Mouse (Mus musculus) cortical plate, adult 2 months (tissue): Measurements from ENCODE around the gene Zfp207. TPM values are rescaled to one million over a fixed set of nuclear protein-coding genes. Genes with fewer than 3 reads are reported as not detected.
"Not testable (repeated sequence)": the region's sequence is repeated elsewhere in the genome, so short reads cannot be mapped to it uniquely, and the experiment has no call there.

Experiments
- H3K27ac ChIP-seq: fragments of 200-500 bp; 2 replicates; pipeline ENCODE4 v1.5.1; 2012; ENCODE audit warnings: low read length, control low read depth, inconsistent platforms; ENCODE audit not compliant: insufficient read depth
- H3K4me1 ChIP-seq: fragments of 200-500 bp; 2 replicates; pipeline ENCODE4 v1.6.1; 2011; ENCODE audit warnings: low read length; ENCODE audit not compliant: control insufficient read depth, insufficient read depth
- H3K4me3 ChIP-seq: fragments of 200-500 bp; 2 replicates; pipeline ENCODE4 v1.5.1; 2011; ENCODE audit warnings: mild to moderate bottlenecking, low read length, control low read depth; ENCODE audit not compliant: insufficient read depth
- CTCF ChIP-seq: fragments of 200-500 bp; IDR thresholded peaks from 2 replicates; pipeline ENCODE4 v1.5.1; 2011; ENCODE audit warnings: mild to moderate bottlenecking, control low read depth, low read length; ENCODE audit not compliant: insufficient read depth; ENCODE audit errors: extremely low read depth
- POLR2A ChIP-seq: fragments of 200-500 bp; IDR thresholded peaks from 2 replicates; pipeline ENCODE4 v1.6.1; 2011; ENCODE audit warnings: mild to moderate bottlenecking, low read length, control low read depth; ENCODE audit not compliant: insufficient read depth; ENCODE audit errors: extremely low read depth
- polyA plus RNA-seq: library from polyadenylated mRNA; depleted of rRNA; stranded (reverse); fragments of >200 nt; gene quantifications from 2 replicates; pipeline ENCODE4 v1.2.3, GENCODE M21; 2012

The Zfp207 gene
- polyA plus RNA-seq, 1 experiment: 121 TPM

- no peak for TF ChIP-seq POLR2A
- Histone ChIP-seq H3K4me1 (no peaks in the 10 kb centered on the region; the same call in 1 of the 2 replicates), H3K27ac (peak overlapping the region; percentile 58; the same call in 1 of the 2 replicates), H3K4me3 (peak overlapping the region; percentile 57)
These were observed 457 bp upstream of the Zfp207 start for GRCm38 (mm10) chr11:80382626-80383018.

DNA sequence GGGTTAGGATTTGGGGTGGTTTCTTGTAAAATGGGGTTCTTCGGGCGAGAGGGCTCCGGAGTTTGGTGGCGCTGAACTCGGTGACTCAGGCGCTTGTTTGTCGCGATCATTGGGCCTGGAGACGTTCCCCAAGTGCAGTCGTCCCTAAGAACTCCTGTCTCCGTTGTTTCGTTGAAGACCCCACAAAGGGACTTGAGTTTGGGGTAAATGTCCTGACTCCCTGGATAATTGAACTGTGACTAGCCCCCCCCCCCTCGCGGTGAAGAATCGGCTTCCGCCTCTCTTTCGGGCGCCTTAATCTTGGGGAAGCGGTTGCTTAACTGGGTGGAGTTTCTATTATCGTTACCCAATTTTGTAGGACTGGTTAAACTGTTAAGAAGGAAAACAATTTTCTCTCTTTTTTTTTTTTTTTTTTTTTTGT, 557 bp downstream of the Zfp207 start:
- H3K27ac ChIP-seq: peak overlapping the region; percentile 17
- no peak for TF ChIP-seq POLR2A
- TF ChIP-seq CTCF: no peak
- H3K4me3 ChIP-seq: peak overlapping the region; percentile 57
- H3K4me1 ChIP-seq: no peaks in the 10 kb centered on the region; the same call in 1 of the 2 replicates

- TF ChIP-seq CTCF (no peak), POLR2A (no peak)
- Histone ChIP-seq H3K4me1 (no peaks in the 10 kb centered on the region; the same call in 1 of the 2 replicates), H3K4me3 (peak overlapping the region; percentile 57), H3K27ac (no peak overlapping the region)
These were observed 1.4 kb downstream of the Zfp207 start for GRCm38 (mm10) chr11:80384461-80384860.

DNA sequence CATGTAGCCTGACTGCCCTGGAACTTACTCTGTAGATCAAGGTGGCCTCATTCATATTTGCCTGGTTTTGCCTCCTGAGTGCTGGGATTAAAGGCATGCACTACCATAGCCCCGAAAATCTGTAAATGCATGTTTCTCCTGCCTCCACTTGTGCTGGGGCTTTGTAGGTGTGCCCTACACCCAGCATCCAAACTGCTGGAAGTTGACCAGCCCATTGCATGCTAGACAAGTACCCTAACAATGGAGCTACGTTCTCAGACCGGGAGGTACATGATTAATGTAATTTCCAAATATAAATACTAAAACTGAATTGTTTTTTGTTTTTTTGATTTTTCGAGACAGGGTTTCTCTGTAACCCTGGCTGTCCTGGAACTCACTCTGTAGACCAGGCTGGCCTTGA, 2.0 kb downstream of the Zfp207 start:
- Histone ChIP-seq H3K4me3 (peak overlapping the region; percentile 57), H3K27ac (no peak overlapping the region), H3K4me1 (no peaks in the 10 kb centered on the region; the same call in 1 of the 2 replicates)
- TF ChIP-seq CTCF (no peak), POLR2A (no peak)

DNA sequence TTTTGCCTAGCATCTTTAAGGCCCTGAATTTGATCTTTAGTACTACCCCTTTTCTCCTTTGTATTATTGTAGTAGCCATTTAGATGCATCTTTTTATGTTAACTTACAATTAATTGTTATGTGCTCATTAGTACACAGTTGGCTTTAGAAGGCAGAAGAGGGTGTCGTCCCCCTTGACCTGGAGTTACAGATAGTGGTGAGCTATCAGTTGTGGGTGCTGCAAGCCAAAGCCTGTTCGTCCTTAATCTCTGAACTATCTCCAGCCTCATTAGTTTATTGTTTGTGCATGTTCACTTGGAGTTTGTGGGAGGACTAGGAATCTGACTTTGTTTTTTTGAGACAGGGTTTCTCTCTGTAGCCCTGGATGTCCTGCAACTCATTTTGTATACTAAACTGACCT, 3.7 kb downstream of the Zfp207 start:
- Histone ChIP-seq H3K4me3 (no peak overlapping the region), H3K4me1 (no peaks in the 10 kb centered on the region; the same call in 1 of the 2 replicates), H3K27ac (no peak overlapping the region)
- TF ChIP-seq CTCF: no peak
- no peak for TF ChIP-seq POLR2A

DNA sequence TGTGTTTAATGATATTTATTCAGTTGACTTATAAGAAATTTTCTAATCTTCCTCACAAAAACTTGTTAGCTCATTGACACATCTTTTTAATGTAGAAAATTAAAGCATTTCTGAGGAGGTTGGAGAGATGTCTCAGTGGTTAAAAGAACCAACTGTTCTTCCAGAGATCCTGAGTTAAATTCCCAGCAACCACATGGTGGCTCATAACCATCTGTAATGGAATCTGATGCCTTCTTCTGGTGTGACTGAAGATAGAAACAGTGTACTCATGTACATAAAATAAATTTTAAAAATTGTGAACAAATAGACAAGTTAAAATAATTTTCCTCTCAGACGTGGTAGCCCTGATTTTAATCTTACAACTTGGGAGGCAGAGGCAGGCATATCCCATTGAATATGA, 6.8 kb downstream of the Zfp207 start:
- Histone ChIP-seq H3K4me1 (no peaks in the 10 kb centered on the region; the same call in 1 of the 2 replicates), H3K4me3 (no peak overlapping the region), H3K27ac (no peak overlapping the region)
- TF ChIP-seq POLR2A (no peak), CTCF (no peak)

DNA sequence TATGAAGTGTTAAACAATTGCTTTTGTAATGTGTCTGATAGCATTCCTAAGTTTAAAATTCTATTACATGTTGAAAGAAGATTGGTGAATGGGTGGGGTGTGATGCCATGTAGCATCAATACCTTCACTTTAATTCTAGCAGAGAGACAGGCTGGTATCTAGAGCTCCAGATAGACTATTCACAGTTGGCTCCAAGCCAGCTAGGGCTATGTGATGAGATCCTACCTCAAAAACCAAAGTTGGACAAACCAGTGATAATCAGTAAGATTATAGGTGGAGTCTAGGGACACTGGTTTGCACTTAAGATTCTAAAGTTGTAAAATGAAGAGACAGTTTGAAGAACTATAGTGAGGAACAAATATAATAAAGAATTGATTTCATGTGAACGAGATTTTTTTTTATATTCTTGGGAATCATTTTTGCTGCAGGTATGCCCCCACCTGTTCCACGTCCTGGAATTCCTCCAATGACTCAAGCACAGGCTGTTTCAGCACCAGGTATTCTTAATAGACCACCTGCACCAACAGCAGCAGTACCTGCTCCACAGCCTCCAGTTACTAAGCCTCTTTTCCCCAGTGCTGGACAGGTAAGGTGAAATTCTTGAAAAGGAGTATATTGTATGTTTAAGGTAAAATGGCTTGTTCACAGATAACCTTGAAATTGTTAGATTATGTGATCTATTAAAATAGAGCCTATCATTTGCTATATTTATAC, 8.5 kb downstream of the Zfp207 start:
- no peak for TF ChIP-seq CTCF
- TF ChIP-seq POLR2A: no peak
- H3K4me1 ChIP-seq: no peaks in the 10 kb centered on the region; the same call in 1 of the 2 replicates
- no peak overlapping the region for H3K27ac ChIP-seq
- H3K4me3 ChIP-seq: no peak overlapping the region

DNA sequence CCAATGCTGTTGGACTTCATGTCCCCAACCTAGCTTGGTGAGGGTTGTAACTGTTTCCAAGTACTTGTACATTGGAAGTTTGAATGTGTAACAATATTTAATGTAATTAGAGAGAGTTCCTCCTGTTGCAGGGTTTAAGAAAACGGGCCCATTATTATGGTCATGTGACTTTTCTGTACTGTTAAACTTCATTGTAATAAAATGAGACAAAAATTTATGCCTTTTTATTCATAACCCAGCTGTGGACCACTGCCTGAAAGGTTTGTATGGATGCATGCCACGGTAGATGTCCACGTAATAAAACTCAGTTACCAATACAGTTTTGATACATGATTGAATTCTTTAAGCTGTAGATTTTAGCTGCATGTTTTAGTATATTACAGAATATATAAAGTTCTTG, 12.9 kb downstream of the Zfp207 start:
- no peak overlapping the region for H3K27ac ChIP-seq
- H3K4me3 ChIP-seq: no peak overlapping the region
- TF ChIP-seq CTCF (no peak), POLR2A (no peak)
- H3K4me1 ChIP-seq: no peaks in the 10 kb centered on the region; the same call in 1 of the 2 replicates

DNA sequence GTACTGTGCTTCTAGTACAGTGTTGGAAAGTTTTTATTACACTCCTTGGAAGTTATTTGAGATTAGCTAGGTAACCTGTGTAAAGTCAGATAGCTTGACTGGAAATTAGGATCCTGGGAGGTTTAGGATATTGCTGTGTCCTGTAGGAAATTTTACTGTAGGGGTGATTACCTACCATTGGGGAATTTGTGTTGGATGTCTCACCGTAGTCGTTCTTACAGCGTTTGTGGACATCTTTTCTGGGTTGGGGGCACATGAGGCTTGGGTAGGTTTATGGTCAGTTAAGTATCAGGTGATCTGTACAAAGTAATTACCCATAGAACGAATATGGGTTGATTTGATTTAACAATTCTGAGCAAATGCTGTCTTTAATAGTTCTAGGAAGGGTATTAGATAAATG, 13.5 kb downstream of the Zfp207 start:
- TF ChIP-seq POLR2A: no peak
- TF ChIP-seq CTCF: no peak
- H3K4me1 ChIP-seq: no peaks in the 10 kb centered on the region; the same call in 1 of the 2 replicates
- no peak overlapping the region for H3K4me3 ChIP-seq
- no peak overlapping the region for H3K27ac ChIP-seq

DNA sequence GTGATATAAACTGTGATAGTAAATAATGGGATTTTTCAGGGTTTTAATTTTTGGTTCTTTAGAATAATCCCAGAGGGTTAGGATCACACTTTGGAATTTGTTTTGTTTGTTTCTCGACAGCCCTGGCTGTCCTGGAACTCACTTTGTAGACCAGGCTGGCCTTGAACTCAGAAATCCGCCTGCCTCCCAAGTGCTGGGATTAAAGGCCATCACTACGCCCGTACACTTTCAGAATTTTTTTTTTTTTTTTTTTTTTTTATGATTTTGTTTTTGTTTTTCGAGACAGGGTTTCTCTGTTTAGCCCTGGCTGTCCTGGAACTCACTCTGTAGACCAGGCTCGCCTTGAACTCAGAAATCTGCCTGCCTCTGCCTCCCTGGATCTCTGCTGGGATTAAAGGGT, 24.8 kb downstream of the Zfp207 start:
- not testable (repeated sequence) for H3K4me3 ChIP-seq, H3K4me1 ChIP-seq, H3K27ac ChIP-seq

GRCm38 (mm10) chr11:80410377-80410776, 27.3 kb downstream of the Zfp207 start:
- Histone ChIP-seq H3K27ac (no peak overlapping the region), H3K4me3 (no peak overlapping the region), H3K4me1 (no peaks in the 10 kb centered on the region; the same call in 1 of the 2 replicates)
- TF ChIP-seq POLR2A: no peak
- TF ChIP-seq CTCF: no peak
